Mouse (Mus musculus) heart, postnatal 0 days (tissue): ENCODE measurements around the gene Nodal.

Experiments
- CTCF ChIP-seq: IDR thresholded peaks from 2 replicates; pipeline ENCODE4 v1.5.1; 2016; ENCODE audit warnings: antibody characterized with exemption, control low read depth, low read depth
- EP300 ChIP-seq: IDR thresholded peaks from 2 replicates; pipeline ENCODE4 v1.6.1; 2016; ENCODE audit warnings: antibody characterized with exemption, low read depth

DNA sequence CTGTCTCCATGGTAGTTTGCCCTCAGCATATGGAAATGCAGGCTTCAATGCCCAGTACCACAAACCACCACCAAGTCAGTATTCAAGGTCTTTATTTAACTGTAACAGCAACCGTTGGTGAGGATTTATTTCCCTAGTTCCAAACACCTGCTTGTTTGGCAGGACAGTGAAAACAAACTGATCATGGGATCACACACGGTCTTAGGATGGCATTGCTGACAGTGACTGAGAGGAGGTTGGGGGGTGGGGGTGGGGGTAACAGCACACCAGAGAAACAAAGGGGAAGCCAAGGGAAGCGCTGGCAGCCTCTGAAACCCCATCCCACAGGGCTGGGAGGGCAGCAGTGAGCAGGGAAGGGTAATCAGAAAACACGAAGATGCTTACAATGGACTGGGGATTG, 10.6 kb downstream of the Nodal start:
- TF ChIP-seq EP300 (no peak), CTCF (no peak)
